Mouse (Mus musculus): ENCODE measurements at regions not wholly inside any gene's neighbourhood (a gene's known extent, or its start where the extent isn't known, plus 50 kb on each side); places are given as distances from the start of the nearest gene placed in this dataset.

DNA sequence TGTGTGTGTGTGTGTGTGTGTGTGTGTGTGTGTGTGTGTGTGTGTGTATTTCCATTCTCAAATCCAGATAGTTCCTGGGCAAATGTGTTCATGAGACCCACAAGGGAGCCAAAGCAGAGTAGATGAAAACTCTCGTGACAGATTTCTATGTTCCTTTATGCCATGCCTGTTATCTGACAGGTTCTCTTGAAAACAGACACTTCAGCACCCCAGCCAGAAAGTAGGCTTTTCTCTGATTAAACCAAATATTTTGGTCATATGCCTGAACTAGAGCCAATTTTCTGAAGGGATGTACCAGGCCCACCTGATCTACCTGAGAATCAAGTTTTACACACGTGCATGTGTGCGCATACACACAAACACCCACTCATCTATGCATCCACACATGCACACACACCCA, 95.5 kb downstream of the Psat1 start:
- no peak for DNase-seq (ENCODE audit: low read depth, low spot score)

DNA sequence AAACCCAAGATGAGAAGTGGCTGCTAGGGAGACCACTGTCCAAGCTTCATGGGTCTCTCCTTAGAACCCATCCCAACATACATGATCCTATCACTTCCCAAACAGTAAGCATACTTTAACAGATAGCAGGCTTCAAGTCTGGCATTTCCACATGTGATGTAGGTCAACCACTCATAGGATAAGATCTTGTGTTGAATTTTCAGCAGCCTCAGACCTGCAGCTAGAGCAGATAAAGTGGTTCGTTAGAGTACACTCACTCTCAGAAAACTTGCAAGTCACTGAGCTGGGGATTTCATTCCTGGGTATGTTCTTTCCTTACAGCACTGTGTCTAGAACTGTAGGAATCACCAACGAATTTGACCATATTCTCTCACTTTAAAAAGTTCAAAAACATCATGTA, 96.4 kb downstream of the Psat1 start:
- no peak for DNase-seq (ENCODE audit: low read depth, low spot score)

DNA sequence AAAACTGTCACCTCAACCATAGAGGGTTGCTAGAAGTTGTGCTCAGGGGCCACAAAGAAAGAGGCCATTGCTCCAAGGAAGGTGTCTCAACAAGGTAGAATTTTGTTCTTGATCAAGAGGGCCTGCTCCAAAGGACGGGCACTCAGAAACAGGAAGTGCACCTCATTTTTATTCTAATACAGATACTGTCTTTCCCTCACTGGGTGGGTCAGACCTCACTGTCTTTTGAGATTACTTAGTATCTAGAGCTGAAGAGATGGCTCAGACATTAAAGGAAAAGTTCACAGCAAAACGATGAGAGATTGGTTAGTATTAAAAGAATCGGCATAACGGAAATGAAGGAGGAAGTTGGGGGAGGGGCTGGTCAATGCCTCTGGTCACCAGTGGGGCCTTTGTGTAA, 97.9 kb downstream of the Psat1 start:
- no peak for DNase-seq (ENCODE audit: low read depth, low spot score)

DNA sequence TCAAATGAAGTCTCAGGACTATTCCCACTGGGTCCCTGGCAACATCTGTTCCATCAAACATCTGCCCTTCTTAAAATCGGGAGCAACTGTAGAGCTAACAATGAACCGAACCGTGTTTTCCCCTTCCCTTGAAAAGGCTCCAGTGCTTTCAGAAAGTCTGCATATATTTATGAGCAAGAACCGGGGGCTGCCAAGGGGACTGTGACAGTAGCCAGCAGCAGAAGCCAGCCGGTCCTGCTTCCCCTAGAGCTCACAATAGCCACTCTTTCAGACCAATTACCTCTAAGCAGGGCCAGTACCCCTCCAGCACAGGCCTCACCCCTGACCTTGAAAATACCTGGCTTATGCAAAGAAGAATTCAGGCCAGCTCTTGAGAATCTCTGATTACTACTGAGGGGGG, 108.8 kb downstream of the Psat1 start:
- DNase-seq (ENCODE audit: low read depth, low spot score): no peak

DNA sequence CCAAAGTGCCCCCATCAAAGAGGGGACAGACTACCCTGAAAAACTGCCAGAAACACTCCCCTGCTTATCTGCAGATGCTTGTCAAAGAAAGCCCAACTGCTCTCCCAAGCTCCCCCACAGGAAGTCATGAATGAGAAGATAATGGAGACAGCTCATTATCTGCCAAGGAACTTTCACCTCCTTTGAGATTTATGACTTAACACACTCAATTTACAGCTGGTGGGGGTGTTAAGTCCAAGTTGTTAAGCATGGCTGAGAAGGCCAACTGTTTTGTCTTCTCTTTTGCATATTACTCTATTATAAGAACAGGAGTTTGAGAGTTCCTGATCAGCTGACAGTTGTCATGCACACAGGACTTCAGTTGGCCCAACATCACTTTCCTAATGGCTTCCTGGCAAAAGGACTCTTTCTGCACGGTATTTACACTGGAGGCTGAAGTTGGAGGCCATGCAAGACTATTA, 109.4 kb downstream of the Psat1 start:
- no peak for DNase-seq (ENCODE audit: low read depth, low spot score)

DNA sequence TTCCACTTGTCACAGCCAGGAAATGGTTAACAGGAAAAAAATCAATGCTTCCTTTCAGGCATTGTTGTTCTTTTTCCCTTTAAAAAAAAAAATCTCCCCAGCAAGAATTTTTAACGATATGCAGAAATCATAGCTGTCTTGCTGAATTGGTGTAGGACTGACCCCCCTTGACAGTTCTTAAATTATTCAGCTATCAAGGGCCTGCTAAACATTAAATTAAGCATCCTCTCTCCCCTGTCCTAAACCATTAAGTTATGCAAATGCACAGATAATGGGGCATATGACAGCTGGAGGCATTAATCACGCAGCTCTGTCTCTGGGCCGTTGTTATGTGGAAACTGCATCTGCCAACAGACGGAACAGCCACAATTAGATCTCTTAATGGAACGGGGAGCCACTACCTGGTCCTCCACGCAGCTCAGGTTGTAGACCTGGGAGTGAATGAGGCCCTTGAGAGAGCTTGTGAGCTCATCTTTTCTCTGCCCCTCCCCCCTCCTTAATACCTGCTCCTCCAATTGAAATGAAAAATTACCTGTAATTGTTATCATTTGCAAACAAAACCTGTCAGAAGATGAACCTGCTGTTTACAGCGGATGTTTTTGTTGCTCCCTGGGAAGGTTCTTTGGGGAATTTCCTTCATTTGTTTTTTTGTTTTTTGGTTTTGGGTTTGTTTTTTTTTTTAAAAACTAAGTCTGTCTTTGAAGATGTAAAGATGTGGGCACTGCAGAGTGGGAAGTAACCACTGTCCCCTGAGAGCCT, 110.0 kb downstream of the Psat1 start:
- no peak for DNase-seq (ENCODE audit: low read depth, low spot score)

DNA sequence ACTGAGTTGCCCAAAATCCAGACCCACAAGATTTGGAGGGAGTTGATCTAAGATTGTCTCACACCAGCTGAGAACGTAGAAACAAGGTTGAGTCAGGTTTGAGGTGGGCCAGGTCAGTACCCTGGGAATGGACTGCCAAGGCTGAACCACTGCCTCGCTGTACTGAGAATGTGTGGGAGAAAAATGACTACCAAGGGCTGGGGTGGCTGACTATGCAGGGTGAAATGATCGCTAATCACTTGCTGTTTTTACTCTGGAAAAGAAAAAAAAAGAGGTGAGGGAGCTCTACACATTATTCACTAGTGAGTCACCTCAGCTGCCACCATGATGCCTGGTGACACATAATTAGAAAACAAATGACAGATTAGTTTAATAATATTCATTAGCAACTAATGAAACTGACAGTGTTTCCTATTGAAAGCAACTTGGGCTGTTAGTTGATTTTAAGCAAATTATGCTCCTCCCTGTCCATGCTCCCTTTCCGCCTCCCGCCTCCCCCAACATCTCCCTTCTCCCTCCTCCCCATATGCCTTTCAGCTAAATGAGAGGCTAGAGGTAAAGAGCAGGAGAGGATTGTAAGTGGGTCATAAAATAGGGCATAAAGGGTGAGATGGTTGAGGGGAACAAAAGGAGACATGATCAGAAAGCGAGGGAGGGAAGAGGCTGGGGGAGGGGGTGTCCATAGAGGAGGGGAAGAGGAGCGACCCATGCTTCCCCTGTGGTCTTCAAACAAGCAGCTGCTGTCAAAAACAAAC, 110.8 kb downstream of the Psat1 start:
- DNase-seq (ENCODE audit: low read depth, low spot score): no peak

DNA sequence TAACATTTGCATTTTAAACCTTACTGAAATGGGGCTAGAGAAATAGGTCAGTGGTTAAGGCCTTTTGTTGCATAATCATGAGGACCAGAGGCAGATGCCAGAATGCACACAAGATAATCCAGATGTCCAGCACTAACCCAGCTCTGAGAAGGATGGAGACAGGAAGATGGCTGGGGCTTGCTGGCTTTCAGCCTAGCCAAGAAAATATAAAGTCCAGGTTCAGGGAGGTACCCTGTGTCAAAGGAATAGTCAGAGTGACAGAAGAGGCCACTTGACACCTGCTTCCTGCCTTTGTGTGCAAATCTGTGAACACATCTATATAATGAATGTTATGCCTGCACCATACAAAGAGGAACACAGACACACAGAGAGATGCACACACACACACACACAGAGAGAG, 116.8 kb downstream of the Psat1 start:
- no peak for DNase-seq (ENCODE audit: low read depth, low spot score)

DNA sequence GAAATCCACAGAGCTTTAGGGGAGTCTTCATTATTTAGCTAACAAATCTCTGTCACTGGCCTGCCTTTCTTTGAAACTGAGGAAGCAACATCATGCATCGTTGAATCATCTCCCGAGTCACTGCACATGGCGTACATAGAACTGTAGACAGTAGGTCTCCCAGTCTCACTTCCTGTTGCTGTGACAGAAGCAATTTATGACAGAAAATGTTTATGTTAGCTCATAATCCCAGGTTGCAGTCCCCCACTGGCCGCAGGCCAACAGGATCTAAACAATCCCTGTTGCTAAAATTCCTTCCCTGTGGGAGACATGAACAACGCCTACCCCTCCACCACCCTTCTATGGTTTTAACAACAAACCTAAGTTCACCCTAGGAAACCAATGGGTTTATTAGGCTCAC, 118.0 kb downstream of the Psat1 start:
- DNase-seq (ENCODE audit: low read depth, low spot score): no peak

DNA sequence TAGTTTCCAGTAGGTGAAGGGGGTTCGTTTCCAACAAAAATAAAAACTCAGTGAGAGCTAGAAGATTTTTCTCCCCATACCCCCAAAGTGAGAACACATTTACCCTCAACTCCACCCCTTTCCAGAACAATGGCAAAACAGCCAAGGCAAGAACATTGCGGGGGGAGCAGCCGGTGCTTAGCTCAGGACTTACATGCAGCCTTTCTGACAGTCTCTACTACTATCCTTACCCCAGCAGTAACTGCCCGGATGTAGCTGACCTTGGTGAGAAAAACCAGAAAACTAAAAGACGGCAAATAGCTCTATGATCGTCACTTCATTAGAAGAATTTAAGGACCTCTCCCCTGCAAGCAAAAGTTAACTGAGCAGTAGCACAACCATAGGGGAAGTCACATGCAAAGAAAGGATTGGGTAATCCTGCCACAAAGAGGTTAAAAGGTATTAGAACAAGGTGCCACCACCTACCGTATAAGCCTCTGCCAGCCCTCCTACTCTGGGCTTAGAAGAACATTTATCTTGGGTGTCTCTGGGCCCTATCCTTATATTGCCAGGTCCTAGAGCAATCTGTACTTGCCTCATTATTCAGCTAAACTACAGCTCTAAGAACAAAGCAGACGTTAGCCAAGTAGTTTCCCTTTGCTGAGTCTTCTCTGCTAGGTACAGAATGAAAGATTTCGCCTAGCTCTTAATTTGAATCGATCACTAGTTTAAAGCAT, 119.0 kb downstream of the Psat1 start:
- no peak for DNase-seq (ENCODE audit: low read depth, low spot score)

DNA sequence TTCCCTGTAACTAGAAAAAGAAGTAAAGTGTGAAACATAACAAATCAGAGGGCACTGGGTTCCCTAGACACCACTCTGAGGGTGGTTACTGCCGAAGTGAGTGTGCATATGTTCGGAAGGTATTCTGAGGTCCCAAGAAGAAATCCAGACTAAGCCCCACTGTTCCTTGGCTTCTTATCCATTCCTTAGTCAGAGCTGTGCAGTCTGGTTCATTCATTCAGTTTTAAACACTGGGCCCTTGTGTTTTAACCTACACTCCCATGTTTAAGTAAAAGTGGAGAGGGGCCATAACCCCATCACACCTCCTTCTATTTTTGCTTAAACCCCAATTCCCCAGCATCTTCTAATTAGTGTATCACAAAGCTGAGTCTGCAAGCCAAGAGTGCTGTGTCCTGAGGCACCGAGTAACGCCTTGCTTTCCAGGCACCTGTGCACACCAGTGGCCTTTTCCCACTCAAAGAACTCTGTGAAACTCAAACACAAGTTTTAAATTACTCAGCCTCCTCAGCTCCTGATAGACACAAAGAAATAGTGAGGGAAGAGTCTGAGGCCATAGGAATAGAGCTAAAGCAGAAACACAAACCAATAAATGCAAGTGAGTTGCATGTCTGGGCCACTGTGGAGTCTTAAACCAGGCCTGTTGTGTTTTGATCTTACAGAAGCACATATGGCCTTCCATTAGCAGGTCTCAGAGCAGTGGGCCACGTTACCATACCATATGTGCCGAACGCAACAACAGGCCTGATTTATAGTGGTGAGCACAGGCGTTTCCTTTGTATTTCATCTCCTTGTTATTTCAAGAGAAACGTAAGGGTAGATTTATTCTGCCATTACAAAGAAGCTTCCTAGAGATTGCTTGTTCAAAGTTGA, 119.8 kb downstream of the Psat1 start:
- DNase-seq (ENCODE audit: low read depth, low spot score): no peak

DNA sequence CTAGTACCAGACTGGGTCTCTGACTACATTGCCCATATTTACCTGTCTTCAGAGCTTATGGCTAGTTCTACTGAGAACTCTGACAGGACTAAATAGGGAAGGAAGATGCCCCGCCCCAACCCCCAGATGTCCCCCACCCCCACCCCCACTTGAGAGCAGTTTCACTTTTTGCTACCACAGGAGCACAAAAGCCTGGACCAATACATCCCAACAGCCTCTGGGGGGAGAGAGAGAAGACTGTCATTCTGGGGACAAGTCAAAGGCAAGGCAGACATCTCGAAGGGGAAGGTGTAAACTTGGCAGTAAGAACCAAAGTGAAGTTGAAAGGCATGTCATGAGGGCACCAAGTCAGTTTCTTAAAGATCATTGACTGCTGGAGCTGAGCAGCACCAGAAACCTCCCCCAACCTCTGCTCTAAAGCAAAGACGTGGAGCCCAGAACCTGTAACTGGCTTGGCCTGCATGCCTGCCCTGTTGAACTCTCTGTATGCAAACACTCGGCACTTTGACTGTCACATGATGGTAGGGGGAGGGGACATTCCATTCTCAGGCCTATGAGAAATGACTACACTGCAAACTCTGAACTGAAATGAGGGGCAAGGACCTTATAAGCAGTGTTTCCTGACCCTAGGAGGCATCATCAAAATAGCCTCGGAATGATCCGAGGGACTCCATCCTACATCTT, 123.3 kb downstream of the Psat1 start:
- no peak for DNase-seq (ENCODE audit: low read depth, low spot score)

DNA sequence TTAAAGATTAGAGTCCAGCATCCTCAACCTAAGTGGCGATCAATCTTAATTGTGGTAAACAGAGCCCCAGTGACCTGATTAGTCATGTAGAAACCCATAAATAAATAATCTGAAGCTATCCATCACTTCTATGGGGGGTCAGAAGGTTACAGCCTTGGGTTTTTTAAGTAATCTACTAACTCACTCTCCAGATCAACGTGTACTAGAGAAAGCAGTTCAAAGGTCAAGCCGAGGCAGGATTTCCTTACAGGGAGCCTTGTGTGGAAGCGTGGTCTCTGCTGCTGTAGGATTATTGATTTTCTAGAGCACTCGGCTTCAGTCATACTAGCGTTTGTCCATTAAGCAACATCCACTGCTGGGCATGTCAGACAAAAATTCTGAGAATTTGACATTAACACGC, 127.1 kb downstream of the Psat1 start:
- no peak for DNase-seq (ENCODE audit: low read depth, low spot score)

DNA sequence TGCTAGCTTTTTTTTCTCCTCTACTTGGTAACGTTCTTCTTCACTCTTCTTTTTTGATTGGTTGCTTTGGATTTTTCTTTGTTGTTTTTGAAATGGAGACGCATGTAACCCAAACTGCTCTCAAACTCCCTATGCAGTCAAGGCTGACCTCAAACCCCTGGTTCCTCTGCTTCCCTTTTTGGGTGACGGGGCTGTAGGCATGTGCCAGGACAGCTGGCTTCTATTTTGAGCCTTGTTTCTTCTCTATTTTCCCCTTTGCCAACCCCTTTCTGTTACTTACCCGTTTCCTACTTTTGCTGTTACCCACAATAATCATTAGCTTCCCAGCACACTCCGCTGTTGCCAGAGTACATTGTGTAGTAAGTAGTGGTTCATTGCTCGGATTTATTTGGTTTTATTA, 132.0 kb downstream of the Psat1 start:
- DNase-seq (ENCODE audit: low read depth, low spot score): no peak

DNA sequence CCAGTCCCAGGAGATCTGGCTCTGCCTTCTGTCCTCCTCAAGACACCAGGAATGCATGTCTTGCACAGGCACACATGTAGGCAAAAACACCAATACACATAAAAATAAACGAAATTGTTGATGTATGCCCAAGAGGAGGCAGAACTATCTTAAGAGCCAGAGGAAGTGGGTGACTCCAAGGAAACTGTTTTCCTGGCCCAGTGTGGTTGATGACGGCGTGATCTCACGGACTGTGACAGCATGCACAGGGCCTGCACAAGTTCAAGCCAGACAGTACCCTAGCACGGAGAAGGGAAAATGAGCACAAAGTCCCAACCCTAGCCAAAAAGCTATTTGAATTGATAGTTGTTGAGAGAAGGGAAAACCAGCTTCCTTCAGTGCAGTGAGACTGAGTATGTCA, 138.1 kb downstream of the Psat1 start:
- no peak for DNase-seq (ENCODE audit: low read depth, low spot score)

DNA sequence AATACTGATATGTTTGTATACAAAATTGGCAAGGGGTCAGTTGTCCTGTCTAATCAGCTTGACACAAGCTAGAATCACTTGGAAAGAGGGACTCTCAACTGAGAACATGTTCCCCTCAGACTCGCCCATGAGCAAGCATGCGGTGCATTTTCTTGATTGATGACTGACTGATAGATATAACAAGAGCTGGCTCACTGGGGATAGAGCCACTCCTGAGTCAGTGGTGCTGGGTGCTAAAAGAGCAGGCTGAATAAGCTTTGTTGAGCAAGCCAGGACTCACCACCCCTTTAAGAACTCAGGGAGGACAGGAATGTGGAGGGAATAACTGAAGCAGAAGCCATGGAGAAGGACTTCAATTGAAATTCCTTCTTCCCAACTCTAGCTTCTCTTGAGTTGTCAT, 139.5 kb downstream of the Psat1 start:
- no peak for DNase-seq (ENCODE audit: low read depth, low spot score)

DNA sequence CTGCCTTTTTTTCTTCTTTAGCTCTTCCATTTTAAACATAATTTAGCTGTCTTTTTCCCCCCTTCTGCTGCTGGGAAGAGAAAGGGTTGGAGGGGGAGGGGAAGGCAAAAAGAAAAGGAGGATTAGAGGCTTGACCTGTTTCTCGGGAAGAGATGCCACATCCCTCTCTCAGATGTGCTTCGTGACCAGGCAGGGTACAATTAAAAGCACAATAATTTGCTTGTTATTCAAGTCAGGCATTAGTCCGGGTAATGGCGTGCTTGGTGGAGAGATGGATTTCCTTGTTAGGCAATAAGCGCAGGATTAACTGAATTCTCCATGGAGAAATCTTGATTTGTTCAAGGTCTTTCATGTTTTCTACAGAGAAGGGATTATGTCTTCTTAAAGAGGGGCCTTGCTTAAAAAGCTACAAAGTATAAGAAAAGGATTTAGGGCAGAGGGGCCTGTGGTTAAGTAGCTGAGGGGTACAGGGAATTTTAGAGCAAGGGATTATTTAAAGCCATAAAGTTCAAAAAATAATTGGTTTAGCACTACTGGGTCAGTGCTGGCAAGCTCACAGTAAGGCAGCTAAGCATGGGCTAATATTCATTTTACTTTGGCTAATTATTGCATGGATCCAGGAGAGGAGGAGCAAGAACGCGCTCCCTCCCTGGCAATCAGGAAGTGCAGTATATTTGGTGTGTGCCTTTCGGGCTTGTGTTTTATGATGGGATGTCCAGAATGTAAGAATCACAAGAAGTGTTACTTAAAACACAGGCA, 143.8 kb downstream of the Psat1 start:
- no peak for DNase-seq (ENCODE audit: low read depth, low spot score)

DNA sequence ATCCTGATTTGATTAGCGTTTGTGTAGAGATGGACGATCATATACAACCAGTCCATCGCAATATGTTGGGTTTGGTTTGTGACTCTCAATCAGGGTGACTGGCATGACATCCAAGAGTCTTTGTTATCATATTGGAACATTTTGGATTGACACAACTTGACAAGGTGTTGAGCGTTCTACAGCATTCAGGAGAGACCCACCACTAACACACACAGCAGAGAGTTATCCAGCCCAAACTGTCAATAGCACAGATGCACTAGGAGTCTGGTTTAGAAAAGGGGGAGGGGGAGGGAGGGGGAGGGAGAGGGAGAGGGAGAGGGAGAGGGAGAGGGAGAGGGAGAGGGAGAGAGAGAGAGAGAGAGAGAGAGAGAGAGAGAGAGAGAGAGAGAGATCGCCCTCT, 144.5 kb downstream of the Psat1 start:
- DNase-seq (ENCODE audit: low read depth, low spot score): no peak

DNA sequence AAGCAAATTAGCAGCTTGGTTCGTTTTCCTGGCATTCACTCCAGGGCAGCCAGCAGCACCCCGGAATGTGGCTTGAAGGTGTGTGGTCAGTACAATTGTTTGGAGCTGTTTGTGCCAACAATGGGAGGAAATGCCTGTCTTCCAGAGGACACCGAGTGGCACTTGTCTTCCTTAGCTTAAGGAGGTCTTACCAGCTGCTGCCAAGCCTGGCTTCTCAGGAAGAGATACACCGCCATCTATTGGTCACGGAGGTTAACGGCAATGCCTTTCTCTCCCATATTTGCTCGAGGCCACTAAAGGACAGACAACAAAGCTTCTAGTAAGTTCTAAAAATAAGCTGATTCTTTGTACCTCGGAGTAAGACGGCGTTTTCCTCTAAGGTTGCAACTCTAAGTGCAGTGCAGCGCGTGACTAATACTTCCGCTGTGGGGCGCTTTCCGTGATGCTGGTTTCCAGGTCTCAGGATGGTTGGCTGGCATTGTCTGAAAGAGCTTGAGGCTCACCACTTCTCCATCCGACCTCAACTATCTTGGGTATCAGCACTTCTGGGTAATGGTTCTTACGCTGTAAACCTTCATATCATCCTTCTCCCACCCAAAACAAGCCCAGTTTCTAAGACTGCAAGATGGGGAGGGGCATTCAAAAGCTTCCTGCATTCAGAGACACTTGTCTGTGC, 145.2 kb downstream of the Psat1 start:
- DNase-seq (ENCODE audit: low read depth, low spot score): peak; percentile 54

All from WW6 (cell line).